In the genomic region with DNA sequence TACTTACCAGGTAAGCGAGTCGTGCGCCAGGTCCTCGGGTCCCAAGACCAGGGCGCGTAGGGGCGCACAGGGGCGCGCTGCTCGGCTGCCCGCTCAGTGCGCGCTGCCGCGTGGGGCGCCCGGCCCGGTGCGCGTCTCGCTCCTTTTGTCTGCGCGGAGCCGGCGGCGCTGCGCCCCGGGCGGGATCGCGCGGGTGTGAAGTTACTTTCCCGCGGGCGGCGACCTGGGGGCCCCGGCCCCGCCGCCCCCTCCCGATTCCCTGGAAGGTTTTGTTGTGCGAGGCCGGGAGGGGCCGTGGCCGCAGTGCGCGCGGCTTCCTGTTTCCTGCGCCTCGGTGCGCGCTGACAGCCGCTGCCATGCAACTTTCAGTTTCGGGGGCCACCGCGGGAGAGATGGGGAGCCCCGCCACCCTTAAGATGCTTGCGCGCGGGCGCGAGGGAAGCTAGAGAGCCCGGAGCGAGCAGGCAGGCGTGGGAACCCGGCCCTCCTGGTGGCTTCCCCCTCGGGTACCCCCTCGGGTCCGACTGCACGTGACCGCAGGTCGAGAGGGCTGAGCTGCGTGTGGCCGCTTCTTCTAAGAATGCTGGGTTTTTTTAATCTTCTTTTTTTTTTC, we compare ENCODE assay signal across 8 mouse cellular contexts.
DNase-seq lines count a peak whose midpoint lies in the region; ATAC-seq and TF ChIP-seq lines count a peak whose summit lies in the region.

No protein-coding gene starts in this region.

- TF ChIP-seq EP300 in liver, postnatal 0 days (IDR thresholded peaks at IDR 0.05; ENCODE audit: low read depth) = no peak

- WGBS in intestine, embryonic 16.5 days = under 1% methylated on average over 73 of the region's 73 CpGs
- 1% methylated on average over 73 of the region's 73 CpGs for WGBS in liver, postnatal 0 days (ENCODE audit: insufficient replicate concordance)
- under 1% methylated on average over 73 of the region's 73 CpGs for WGBS in neural tube, embryonic 11.5 days

- peak overlapping the region; percentile 86 for H3K27ac ChIP-seq in intestine, embryonic 16.5 days (ENCODE audit: low read length)
- peak overlapping the region; percentile 96 for H3K27ac ChIP-seq in liver, postnatal 0 days (ENCODE audit: low read depth)
- H3K27ac ChIP-seq in neural tube, embryonic 11.5 days (ENCODE audit: low read depth, low read length) = peak overlapping the region; percentile 99

- ATAC-seq in intestine, embryonic 16.5 days = no peak
- ATAC-seq in liver, postnatal 0 days = no peak
- ATAC-seq in neural tube, embryonic 11.5 days (ENCODE audit: insufficient read depth, low FRiP score, low TSS enrichment) = no peak

- no peaks in the 10 kb centered on the region for H3K9me3 ChIP-seq in intestine, embryonic 16.5 days (ENCODE audit: control insufficient read depth, low read length)
- no peaks in the 10 kb centered on the region for H3K9me3 ChIP-seq in liver, postnatal 0 days (ENCODE audit: low read length)
- H3K9me3 ChIP-seq in neural tube, embryonic 11.5 days (ENCODE audit: control insufficient read depth, low read length) = no peaks in the 10 kb centered on the region

- no peak for TF ChIP-seq CTCF in liver, postnatal 0 days (IDR thresholded peaks at IDR 0.05; ENCODE audit: low read depth)

- H3K4me3 ChIP-seq in intestine, embryonic 16.5 days (ENCODE audit: low read length) = peak overlapping the region; percentile 75
- peak overlapping the region; percentile 89 for H3K4me3 ChIP-seq in liver, postnatal 0 days (ENCODE audit: low read depth, low read length)
- H3K4me3 ChIP-seq in neural tube, embryonic 11.5 days (ENCODE audit: low read depth, low read length) = peak overlapping the region; percentile 90

- peak overlapping the region; percentile 87 for H3K9ac ChIP-seq in intestine, embryonic 16.5 days (ENCODE audit: low read depth, low read length)
- peak overlapping the region; percentile 90 for H3K9ac ChIP-seq in liver, postnatal 0 days (replicated peaks)
- H3K9ac ChIP-seq in neural tube, embryonic 11.5 days (ENCODE audit: low read length) = peak overlapping the region; percentile 95

- no peaks in the 10 kb centered on the region for H3K36me3 ChIP-seq in intestine, embryonic 16.5 days (ENCODE audit: control insufficient read depth, insufficient read depth, low read length)
- H3K36me3 ChIP-seq in liver, postnatal 0 days (replicated peaks; ENCODE audit: insufficient read depth, low read length) = no peaks in the 10 kb centered on the region
- no peaks in the 10 kb centered on the region for H3K36me3 ChIP-seq in neural tube, embryonic 11.5 days (ENCODE audit: control insufficient read depth, insufficient read depth, low read length)

- 0 out of 2 replicates have a peak, but pooled peaks cover 3% of the 10 kb centered on the region for H3K27me3 ChIP-seq in intestine, embryonic 16.5 days (replicated peaks; ENCODE audit: control insufficient read depth, insufficient read depth, low read length)
- no peaks in the 10 kb centered on the region for H3K27me3 ChIP-seq in liver, postnatal 0 days (ENCODE audit: insufficient read depth, low read length)
- no peaks in the 10 kb centered on the region for H3K27me3 ChIP-seq in neural tube, embryonic 11.5 days (ENCODE audit: control insufficient read depth, insufficient read depth, low read length)

- DNase-seq in gastrocnemius, postnatal 10 days = peak; percentile 45
- DNase-seq in gastrocnemius, adult 8-10 months (ENCODE audit: low spot score in 2 of 2) = no peak
- DNase-seq in cerebellum, adult 11-12 months = peak; percentile 65
- peak; percentile 78 to 87 for DNase-seq in heart, adult 18-20 months
- DNase-seq in liver, postnatal 0 days = peak; percentile 77
- peak; percentile 66 for DNase-seq in neural tube, embryonic 11.5 days (ENCODE audit: low spot score)
- peak; percentile 87 for DNase-seq in thymus, postnatal 0 days (ENCODE audit: low spot score)

- peak overlapping the region; percentile 97 for H3K4me2 ChIP-seq in intestine, embryonic 16.5 days (ENCODE audit: low read depth, low read length)
- H3K4me2 ChIP-seq in liver, postnatal 0 days (ENCODE audit: low read depth, low read length) = peak overlapping the region; percentile 93
- peak overlapping the region; percentile 89 for H3K4me2 ChIP-seq in neural tube, embryonic 11.5 days (ENCODE audit: low read depth)

- peaks cover 73% of the 10 kb centered on the region for H3K4me1 ChIP-seq in intestine, embryonic 16.5 days (ENCODE audit: control insufficient read depth, insufficient read depth, low read length)
- H3K4me1 ChIP-seq in liver, postnatal 0 days (ENCODE audit: insufficient read depth) = peaks cover 65% of the 10 kb centered on the region
- peaks cover 71% of the 10 kb centered on the region for H3K4me1 ChIP-seq in neural tube, embryonic 11.5 days (ENCODE audit: control insufficient read depth, insufficient read depth, low read length)

Comparison
In these comparisons a context has a peak if more than half of its experiments do, and no peak if none do; other contexts are left out.
1. DNase-seq: peak in gastrocnemius, postnatal 10 days (single experiment), cerebellum, adult 11-12 months (single experiment), heart, adult 18-20 months (2 of 2), liver, postnatal 0 days (single experiment), neural tube, embryonic 11.5 days (single experiment) and thymus, postnatal 0 days (single experiment); none in gastrocnemius, adult 8-10 months (0 of 2).
2. Peak in every context shown above with its lines, with median percentiles within 50 percentile points of each other: H3K27ac ChIP-seq, H3K4me2 ChIP-seq, H3K4me3 ChIP-seq and H3K9ac ChIP-seq.